Mouse (Mus musculus) central nervous system, embryonic 11.5 days (tissue): ENCODE results near the gene Trex1. TPM values are rescaled to one million over a fixed set of nuclear protein-coding genes. Genes with fewer than 3 reads are reported as not detected.

ENCODE experiments used
- polyA plus RNA-seq: library from polyadenylated mRNA; depleted of rRNA; stranded (reverse); fragments of >200 nt; gene quantifications from 2 replicates; pipeline ENCODE4 v1.2.3, GENCODE M21; 2012; rRNA removed

The Trex1 gene
- polyA plus RNA-seq: 11.2 and 27.6 TPM in 2 replicates

GRCm38 (mm10) chr9:109059136-109059903 lies at the start of gene Trex1:
Gene Trex1, minus strand, starts transcription at chr9:109059734.

GRCm38 (mm10) chr9:109095137-109095982 lies 35.8 kb upstream of the Trex1 start, which contains the start of gene Plxnb1:
Gene Plxnb1, plus strand, starts transcription at chr9:109095389.

GRCm38 (mm10) chr9:109082124-109082800 lies 22.7 kb upstream of the Trex1 start, which contains the start of the genes Ccdc51 and Tma7:
Gene Ccdc51, plus strand, starts transcription at chr9:109082493.
Gene Tma7, minus strand, starts transcription at chr9:109082587.

GRCm38 (mm10) chr9:109073661-109074573 lies 14.4 kb upstream of the Trex1 start, which contains the start of gene Atrip:
Gene Atrip, minus strand, starts transcription at chr9:109074124.

GRCm38 (mm10) chr9:109038086-109038895 lies 21.2 kb downstream of the Trex1 start, which contains the start of gene Shisa5:
Gene Shisa5, plus strand, starts transcription at chr9:109038565.

Other genes with a start within 250 kb of the Trex1 start
- gene Celsr3, start 233.4 kb downstream of the Trex1 start, polyA plus RNA-seq: 30.2 and 66.8 TPM in 2 replicates
- gene Slc26a6, start 206.5 kb downstream of the Trex1 start, polyA plus RNA-seq: 13.8 and 17.9 TPM in 2 replicates
- 0.12 and 0.43 TPM in 2 replicates for gene Tmem89, start 145.1 kb downstream of the Trex1 start, polyA plus RNA-seq
- gene Uqcrc1, start 123.1 kb downstream of the Trex1 start, polyA plus RNA-seq: 259 and 284 TPM in 2 replicates
- 7.7 and 9.3 TPM in 2 replicates for gene Col7a1, start 106.1 kb downstream of the Trex1 start, polyA plus RNA-seq
- 0.34 and 0.67 TPM in 2 replicates for gene Ucn2, start 73.7 kb downstream of the Trex1 start, polyA plus RNA-seq
- gene Pfkfb4, start 68.0 kb downstream of the Trex1 start, polyA plus RNA-seq: 10.4 and 12.5 TPM in 2 replicates
- gene Shisa5, start 21.2 kb downstream of the Trex1 start, polyA plus RNA-seq: 18.3 and 47.5 TPM in 2 replicates
- 36.0 and 41.0 TPM in 2 replicates for gene Atrip, start 14.4 kb upstream of the Trex1 start, polyA plus RNA-seq
- gene Ccdc51, start 22.8 kb upstream of the Trex1 start, polyA plus RNA-seq: 9.6 and 15.0 TPM in 2 replicates
- gene Tma7, start 22.9 kb upstream of the Trex1 start, polyA plus RNA-seq: 235 and 241 TPM in 2 replicates
- 61.2 and 70.5 TPM in 2 replicates for gene Plxnb1, start 35.7 kb upstream of the Trex1 start, polyA plus RNA-seq
- not detected in 2 replicates for gene Fbxw21, start 102.3 kb upstream of the Trex1 start, polyA plus RNA-seq
- gene Fbxw13, start 136.2 kb upstream of the Trex1 start, polyA plus RNA-seq: not detected in 2 replicates
- not detected in 2 replicates for gene Fbxw20, start 175.0 kb upstream of the Trex1 start, polyA plus RNA-seq
- not detected in 2 replicates for gene Fbxw14, start 227.9 kb upstream of the Trex1 start, polyA plus RNA-seq